Mouse (Mus musculus) cerebellum, adult (tissue): Measurements from ENCODE around the gene 1300017J02Rik.

ENCODE experiments used
- ATAC-seq: cut with Nextera tagmentation; 2 replicates; pipeline ENCODE4 v1.9.2; 2017; ENCODE audit warnings: mild to moderate bottlenecking, moderate library complexity, mixed read lengths; ENCODE audit not compliant: insufficient number of reproducible peaks, low FRiP score, low TSS enrichment

The 1300017J02Rik gene

DNA sequence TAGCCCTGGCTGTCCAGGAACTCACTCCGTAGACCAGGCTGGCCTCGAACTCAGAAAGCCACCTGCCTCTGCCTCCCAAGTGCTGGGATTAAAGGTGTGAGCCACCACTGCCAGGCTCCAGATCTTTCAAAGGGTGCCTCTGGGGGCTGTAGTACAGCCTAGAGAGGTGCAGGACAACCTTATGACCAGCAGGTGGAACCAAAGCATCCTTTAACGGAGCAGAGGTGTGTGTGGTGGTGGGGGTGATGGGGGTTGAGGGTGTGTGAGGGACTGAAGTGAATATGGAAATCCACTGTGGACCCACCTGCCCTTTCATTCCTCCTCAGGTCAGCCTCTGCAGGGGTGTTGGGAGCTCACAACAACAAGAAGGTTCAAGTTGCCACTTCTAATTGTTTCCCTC lies 79.4 kb downstream of the 1300017J02Rik start:
- ATAC-seq: no peak

GRCm38 (mm10) chr9:103224721-103225120 lies 80.2 kb downstream of the 1300017J02Rik start:
- no peak for ATAC-seq

GRCm38 (mm10) chr9:103214281-103214680 lies 90.6 kb downstream of the 1300017J02Rik start:
- no peak for ATAC-seq

GRCm38 (mm10) chr9:103213631-103214030 lies 91.3 kb downstream of the 1300017J02Rik start:
- no peak for ATAC-seq

DNA sequence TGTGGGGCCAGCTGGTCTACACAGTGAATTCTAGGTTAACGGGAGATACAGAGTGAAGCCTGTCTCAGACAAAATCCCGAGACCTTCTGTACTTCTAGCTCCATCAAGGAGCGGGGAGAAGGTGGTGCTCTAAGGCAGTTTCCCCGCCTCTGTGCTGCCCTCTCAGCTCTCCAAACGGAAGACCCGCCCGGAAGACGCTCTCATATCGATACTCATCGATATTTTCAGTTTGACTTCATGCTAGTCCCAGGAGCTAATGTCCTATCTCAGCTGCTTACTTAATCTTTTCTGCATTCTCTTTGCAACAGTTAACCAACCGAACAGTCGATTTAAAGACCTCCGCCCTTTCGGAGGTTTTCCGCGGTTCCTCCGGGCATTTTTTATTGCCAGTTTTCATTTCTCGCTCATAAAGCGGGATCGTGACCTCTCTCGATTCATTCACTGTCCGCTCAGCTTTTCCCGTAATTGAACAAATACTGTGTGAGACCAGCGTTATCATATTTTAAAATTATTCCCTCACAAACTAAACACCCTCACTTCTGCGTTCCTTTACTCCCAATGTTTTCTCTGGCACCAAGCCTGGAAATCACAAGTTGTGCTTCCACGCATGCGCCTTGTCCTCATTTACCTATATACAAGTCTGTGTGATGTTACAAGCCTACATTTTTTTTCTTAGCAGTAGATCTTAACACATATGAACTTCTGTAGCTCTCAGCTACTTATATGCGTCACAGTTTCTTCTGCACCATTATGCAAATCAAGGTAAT lies 92.0 kb downstream of the 1300017J02Rik start:
- no peak for ATAC-seq

- no peak for ATAC-seq
These were observed 96.0 kb downstream of the 1300017J02Rik start for GRCm38 (mm10) chr9:103208802-103209423.

- ATAC-seq: peak; percentile 80
These were observed 97.0 kb downstream of the 1300017J02Rik start for GRCm38 (mm10) chr9:103207846-103208245.

DNA sequence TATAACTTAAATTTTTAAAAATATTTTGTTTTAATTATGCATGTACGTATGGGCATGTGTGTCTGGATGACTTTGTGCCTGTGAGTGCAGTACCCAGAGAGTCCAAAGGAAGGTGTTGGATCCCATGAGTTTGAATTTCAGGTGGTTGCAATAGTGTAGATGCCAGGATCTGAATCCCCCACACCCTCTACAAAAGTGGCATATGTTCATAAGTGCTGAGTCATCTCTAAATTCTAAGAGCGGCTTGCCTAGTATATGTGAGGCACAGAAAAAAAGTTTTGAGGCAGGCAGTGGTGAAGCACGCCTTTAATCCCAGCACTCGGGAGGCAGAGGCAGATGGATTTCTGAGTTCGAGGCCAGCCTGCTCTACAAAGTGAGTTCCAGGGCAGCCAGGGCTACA lies 99.1 kb downstream of the 1300017J02Rik start:
- no peak for ATAC-seq

DNA sequence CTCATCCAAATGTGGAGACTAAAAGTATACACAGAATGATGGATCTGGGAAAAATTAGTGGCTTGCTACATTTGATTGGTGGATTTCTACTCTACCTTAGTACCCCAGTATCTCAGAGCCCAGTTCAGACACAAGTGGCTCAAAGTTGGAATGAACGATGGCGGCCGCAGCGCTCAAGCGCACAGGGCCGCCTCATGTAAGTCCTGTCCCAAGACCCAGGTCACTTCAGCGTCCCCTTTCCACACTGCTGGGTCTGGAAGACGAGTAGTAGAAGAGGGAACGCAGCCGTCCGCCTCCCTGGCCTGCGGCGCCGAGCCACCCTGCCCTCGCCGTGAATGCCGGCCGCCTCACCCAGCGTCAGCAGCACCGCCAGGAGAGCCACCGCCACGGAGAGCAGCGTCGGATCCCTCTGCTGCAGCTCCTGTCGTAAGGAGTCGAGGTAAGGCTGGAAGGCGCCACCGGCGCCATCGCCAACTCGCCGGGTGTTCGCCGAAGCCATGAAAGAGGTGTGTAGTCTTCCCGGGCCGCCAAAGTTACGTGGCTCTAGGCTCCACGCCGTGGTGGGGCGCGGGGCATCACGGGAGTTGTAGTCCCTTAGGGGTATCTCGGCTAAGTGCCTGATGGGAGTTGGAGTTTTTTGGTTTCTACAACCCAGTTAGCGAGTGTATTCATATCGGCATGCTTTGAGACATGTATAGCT lies 103.2 kb downstream of the 1300017J02Rik start, which contains the start of gene Srprb:
Srprb (minus strand) TSS at position 577 of the 700 bp plus-strand sequence.
- ATAC-seq: peak; percentile 97
